Mouse (Mus musculus) stomach, embryonic 16.5 days (tissue): ENCODE measurements around the gene Eppin. TPM values are rescaled to one million over a fixed set of nuclear protein-coding genes. Genes with fewer than 3 reads are reported as not detected.
"Not testable (repeated sequence)": the region's sequence is repeated elsewhere in the genome, so short reads cannot be mapped to it uniquely, and the experiment has no call there.

Source experiments
- ATAC-seq: fragments of 200-750 bp; cut with Nextera tagmentation; 2 replicates; pipeline ENCODE4 v1.8.0; 2017; ENCODE audit warnings: moderate number of reproducible peaks, moderate TSS enrichment; ENCODE audit not compliant: insufficient read depth, low FRiP score
- H3K27ac ChIP-seq: fragments of 300-500 bp; sonication (generic); 2 replicates; pipeline ENCODE4 v1.5.1; 2014; ENCODE audit warnings: low read length
- H3K27me3 ChIP-seq: fragments of 300-500 bp; sonication (generic); 2 replicates; pipeline ENCODE4 v1.6.1; 2014; ENCODE audit warnings: low read length, control low read depth, mixed read lengths; ENCODE audit not compliant: control insufficient read depth, insufficient read depth
- H3K36me3 ChIP-seq: fragments of 300-500 bp; sonication (generic); 2 replicates; pipeline ENCODE4 v1.6.1; 2014; ENCODE audit warnings: low read length; ENCODE audit not compliant: control insufficient read depth, insufficient read depth
- H3K4me1 ChIP-seq: fragments of 300-500 bp; sonication (generic); 2 replicates; pipeline ENCODE4 v1.6.1; 2014; ENCODE audit warnings: low read length, control low read depth, mixed read lengths; ENCODE audit not compliant: control insufficient read depth, insufficient read depth
- H3K4me2 ChIP-seq: fragments of 300-500 bp; sonication (generic); 2 replicates; pipeline ENCODE4 v1.6.1; 2014; ENCODE audit warnings: low read depth, low read length, mixed read lengths
- H3K4me3 ChIP-seq: fragments of 300-500 bp; sonication (generic); replicated peaks from 2 replicates; pipeline ENCODE4 v1.5.1; 2014; ENCODE audit warnings: mild to moderate bottlenecking, low read length
- H3K9ac ChIP-seq: fragments of 300-500 bp; sonication (generic); 2 replicates; pipeline ENCODE4 v1.6.1; 2014; ENCODE audit warnings: low read length
- H3K9me3 ChIP-seq: fragments of 300-500 bp; sonication (generic); replicated peaks from 2 replicates; pipeline ENCODE4 v1.6.1; 2016; ENCODE audit warnings: low read length, control low read depth; ENCODE audit not compliant: control insufficient read depth
- WGBS: fragments of 180-500 bp; shearing (Covaris S2); extraction: QIAGEN DNeasy Blood & Tissue Kit; methylation state at CpG from one replicate; pipeline ENCODE4 v1.1.7; 2014; 5-methylcytosine and 5-hydroxymethylcytosine counted together
- polyA plus RNA-seq: library from polyadenylated mRNA; unstranded; fragments of >200 nt; fragmentation: Nextera tagmentation; extraction: Ambion mirVana; gene quantifications from 2 replicates; pipeline ENCODE4 v1.2.1, GENCODE M21; 2015

Gene Eppin
- polyA plus RNA-seq, result not detected in 2 replicates

GRCm38 (mm10) chr2:164593494-164593893 lies at the start of gene Eppin:
Gene Eppin, minus strand, starts transcription at chr2:164593594.
- Histone ChIP-seq H3K4me2 (no peak within 1 kb of the TSS), H3K9ac (no peak within 1 kb of the TSS), H3K4me3 (no peak within 1 kb of the TSS), H3K9me3 (no peaks in the 10 kb centered on the region), H3K27ac (no peak within 1 kb of the TSS), H3K4me1 (no peaks in the 10 kb centered on the region), H3K36me3 (no peaks in the 10 kb centered on the region), H3K27me3 (no peaks in the 10 kb centered on the region)
- 81% methylated on average over 4 of the region's 4 CpGs for WGBS
- ATAC-seq, result no peak

DNA sequence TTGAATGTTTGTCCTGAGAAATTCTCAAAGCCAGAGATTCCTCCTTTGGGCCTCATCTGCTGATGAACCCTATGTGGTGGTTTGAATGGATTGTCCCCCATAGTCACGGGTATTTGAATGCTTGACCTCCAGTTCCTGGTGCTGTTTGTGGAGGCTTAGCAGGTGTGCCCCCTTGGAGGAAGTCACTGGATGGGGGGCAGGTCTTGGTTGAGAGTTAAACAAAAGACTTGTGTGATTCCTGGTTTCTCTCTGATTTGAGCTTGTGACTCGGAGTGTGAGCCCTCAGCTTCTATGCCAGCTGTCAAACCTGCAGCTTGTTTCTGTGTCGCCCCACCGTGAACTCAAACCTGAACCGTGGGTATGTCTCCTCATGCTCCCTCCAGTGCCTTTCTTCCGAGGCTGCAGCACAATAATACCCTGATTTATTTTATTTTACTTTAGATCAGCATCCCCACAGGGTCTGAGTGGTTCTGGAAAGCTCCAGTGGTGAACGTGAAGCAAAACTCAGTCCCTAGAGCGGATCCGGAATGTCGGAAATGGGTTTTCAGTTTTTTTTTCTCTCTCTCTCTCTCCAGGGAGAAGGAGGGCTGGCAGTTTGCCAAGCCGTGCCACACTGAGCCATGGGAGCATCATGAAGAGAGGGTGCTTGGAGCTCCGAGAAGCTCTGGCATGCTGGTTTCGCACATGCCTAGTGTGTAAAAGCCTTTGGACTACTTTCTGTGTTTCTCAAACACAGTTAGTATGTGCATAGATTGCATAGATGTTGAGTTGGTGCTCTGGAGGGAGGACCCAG lies 48.7 kb upstream of the Eppin start:
- Histone ChIP-seq H3K36me3 (no peaks in the 10 kb centered on the region), H3K27ac (no peak overlapping the region), H3K4me1 (no peaks in the 10 kb centered on the region), H3K27me3 (no peaks in the 10 kb centered on the region), H3K4me2 (no peak overlapping the region), H3K9ac (no peak overlapping the region), H3K9me3 (no peaks in the 10 kb centered on the region), H3K4me3 (no peak overlapping the region)
- no peak for ATAC-seq
- WGBS, result 75% methylated on average over 13 of the region's 13 CpGs

DNA sequence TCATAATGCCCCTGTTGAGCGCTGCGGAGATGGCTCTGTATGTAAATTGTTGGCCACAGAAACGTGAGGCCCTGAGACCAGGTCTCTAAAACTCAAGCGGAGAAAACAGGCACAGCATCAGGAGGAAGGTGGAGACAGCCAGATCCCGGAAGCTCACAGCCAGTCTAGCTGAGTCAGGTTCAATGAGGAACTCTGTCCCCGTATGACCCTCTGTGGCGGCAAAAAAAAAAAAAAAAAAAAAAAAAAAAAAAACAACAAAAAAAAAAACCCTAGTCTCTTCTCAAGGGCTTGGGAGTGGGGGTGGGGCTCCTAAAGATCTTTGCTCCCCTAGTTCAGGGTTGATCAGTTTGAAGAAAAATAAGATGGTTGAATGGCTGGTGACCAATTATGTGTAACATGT lies 47.7 kb upstream of the Eppin start:
- Histone ChIP-seq H3K9ac (no peak overlapping the region), H3K27me3 (no peaks in the 10 kb centered on the region), H3K4me2 (no peak overlapping the region), H3K36me3 (no peaks in the 10 kb centered on the region), H3K27ac (no peak overlapping the region), H3K9me3 (no peaks in the 10 kb centered on the region), H3K4me3 (no peak overlapping the region), H3K4me1 (no peaks in the 10 kb centered on the region)
- no peak for ATAC-seq
- 69% methylated on average over 7 of the region's 7 CpGs for WGBS

GRCm38 (mm10) chr2:164638696-164639095 lies 45.3 kb upstream of the Eppin start, which contains the start of gene Wfdc16:
Gene Wfdc16, minus strand, starts transcription at chr2:164638796.
- WGBS, result 81% methylated on average over 3 of the region's 3 CpGs
- Histone ChIP-seq H3K9me3 (no peaks in the 10 kb centered on the region), H3K27me3 (no peaks in the 10 kb centered on the region), H3K36me3 (no peaks in the 10 kb centered on the region), H3K9ac (no peak within 1 kb of the TSS), H3K27ac (no peak within 1 kb of the TSS), H3K4me3 (no peak within 1 kb of the TSS), H3K4me2 (no peak within 1 kb of the TSS), H3K4me1 (no peaks in the 10 kb centered on the region)
- no peak for ATAC-seq

GRCm38 (mm10) chr2:164635266-164635665 lies 41.9 kb upstream of the Eppin start:
- no peak overlapping the region for H3K9ac ChIP-seq
- H3K36me3 ChIP-seq, result no peaks in the 10 kb centered on the region
- 76% methylated on average over 9 of the region's 9 CpGs for WGBS
- H3K9me3 ChIP-seq, result no peaks in the 10 kb centered on the region
- no peaks in the 10 kb centered on the region for H3K27me3 ChIP-seq
- no peak overlapping the region for H3K4me3 ChIP-seq
- H3K27ac ChIP-seq, result no peak overlapping the region
- ATAC-seq, result no peak
- H3K4me1 ChIP-seq, result no peaks in the 10 kb centered on the region
- no peak overlapping the region for H3K4me2 ChIP-seq

GRCm38 (mm10) chr2:164621775-164622174 lies 28.4 kb upstream of the Eppin start:
- WGBS, result 77% methylated on average over 4 of the region's 4 CpGs
- Histone ChIP-seq H3K4me2 (no peak overlapping the region), H3K4me1 (no peaks in the 10 kb centered on the region), H3K4me3 (no peak overlapping the region), H3K27me3 (no peaks in the 10 kb centered on the region), H3K27ac (no peak overlapping the region), H3K36me3 (no peaks in the 10 kb centered on the region), H3K9me3 (no peaks in the 10 kb centered on the region), H3K9ac (no peak overlapping the region)
- ATAC-seq, result no peak

GRCm38 (mm10) chr2:164619050-164619449 lies 25.7 kb upstream of the Eppin start:
- Histone ChIP-seq H3K4me2 (no peak overlapping the region), H3K4me3 (no peak overlapping the region), H3K36me3 (no peaks in the 10 kb centered on the region), H3K9ac (no peak overlapping the region), H3K9me3 (no peaks in the 10 kb centered on the region), H3K27me3 (no peaks in the 10 kb centered on the region), H3K27ac (no peak overlapping the region), H3K4me1 (no peaks in the 10 kb centered on the region)
- 59% methylated on average over 5 of the region's 5 CpGs for whole genome bisulfite sequencing
- ATAC-seq, result no peak

DNA sequence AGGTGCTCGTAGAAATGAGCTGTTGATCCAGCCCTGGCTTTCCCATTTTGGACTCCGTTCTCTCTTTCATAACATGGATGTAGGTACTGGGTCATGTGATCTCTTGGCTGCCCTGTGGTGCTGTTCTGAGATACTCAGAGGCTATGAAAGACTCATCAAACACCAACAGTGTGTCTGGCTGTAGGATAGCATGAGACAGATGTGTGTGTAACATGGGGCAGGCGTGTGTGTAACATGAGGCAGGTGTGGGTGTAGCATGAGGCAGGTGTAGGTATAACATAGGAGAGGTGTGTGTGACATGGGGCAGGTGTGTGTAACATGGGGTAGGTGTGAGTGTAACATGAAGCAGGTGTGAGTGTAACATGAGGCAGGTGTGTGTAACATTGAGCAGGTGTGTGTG lies 22.0 kb upstream of the Eppin start:
- ATAC-seq, result no peak
- 91% methylated on average over 3 of the region's 3 CpGs for WGBS

DNA sequence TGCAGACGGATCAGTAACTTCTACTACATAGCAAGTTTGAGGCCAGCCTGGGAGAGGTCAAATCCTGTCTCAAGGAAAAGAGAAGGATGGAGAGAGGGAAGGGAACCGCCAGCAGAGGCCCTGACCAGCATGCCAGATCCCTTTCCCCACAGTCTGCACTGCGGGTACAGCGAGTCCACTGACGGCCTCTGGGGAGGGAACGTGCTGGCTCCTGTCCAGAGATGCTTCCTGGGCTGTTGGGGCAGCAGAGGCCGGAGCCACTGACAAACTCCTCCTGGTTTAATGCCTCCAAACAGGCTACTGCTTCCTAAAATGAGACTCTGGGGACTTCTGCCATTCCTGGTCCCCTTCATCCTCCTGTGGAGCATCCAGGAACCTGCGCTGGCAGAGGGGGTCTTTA lies 20.1 kb upstream of the Eppin start, which contains the start of the genes Wfdc6b and Wfdc8:
Gene Wfdc6b (plus strand): TSS at position 52 of the 400 bp plus-strand sequence.
Gene Wfdc8 (minus strand): TSS at position 156 of the 400 bp plus-strand sequence.
- H3K4me3 ChIP-seq, H3K36me3 ChIP-seq, ATAC-seq, H3K9ac ChIP-seq, H3K27me3 ChIP-seq, H3K4me2 ChIP-seq, H3K9me3 ChIP-seq, H3K4me1 ChIP-seq, H3K27ac ChIP-seq: not testable (repeated sequence)
- 48% methylated on average over 8 of the region's 8 CpGs for WGBS

More for the DNA sequence above, 22.0 kb upstream of the Eppin start:
- Histone ChIP-seq H3K27ac (no peak overlapping the region), H3K4me2 (no peak overlapping the region), H3K9me3 (no peaks in the 10 kb centered on the region), H3K9ac (no peak overlapping the region), H3K4me1 (no peaks in the 10 kb centered on the region), H3K36me3 (no peaks in the 10 kb centered on the region), H3K27me3 (no peaks in the 10 kb centered on the region), H3K4me3 (no peak overlapping the region)
